ENCODE assay signal across 14 mouse cellular contexts in the genomic region with DNA sequence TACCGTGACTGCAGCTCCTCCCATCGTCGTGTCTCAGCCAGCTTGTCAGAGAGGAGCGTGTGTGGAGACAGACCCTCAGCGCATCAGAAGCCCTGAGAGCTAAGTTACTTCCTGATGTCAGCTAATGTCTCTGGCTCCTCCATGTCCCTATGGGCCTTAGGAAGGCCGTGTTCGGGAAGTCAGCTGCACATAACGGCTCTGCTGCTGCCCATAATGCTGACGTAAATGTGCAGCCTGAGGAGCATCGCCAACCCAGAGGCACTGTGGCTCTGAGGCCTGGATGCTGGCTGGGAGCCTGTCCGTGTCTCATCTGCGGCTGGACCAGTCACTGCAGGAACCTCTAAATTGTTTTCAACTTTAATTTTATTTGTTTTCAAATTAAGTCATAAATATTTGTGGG. TPM values are rescaled to one million over a fixed set of nuclear protein-coding genes. Genes with fewer than 3 reads are reported as not detected.
DNase-seq lines count a peak whose midpoint lies in the region; ATAC-seq and TF ChIP-seq lines count a peak whose summit lies in the region.
"Had no signal": no experiment of that assay in that cellular context is flagged by ENCODE, and none has a peak within 500 bp of the region (broad histone marks: within the 10 kb centered on the region; RNA-seq: fewer than 3 reads in every experiment).

No protein-coding gene starts in this region.

- H3K9ac ChIP-seq in intestine, postnatal 0 days (ENCODE audit: low read depth, low read length), result no peak overlapping the region
- no peak overlapping the region for H3K9ac ChIP-seq in intestine, embryonic 16.5 days (ENCODE audit: low read depth, low read length)

- peaks cover 32% of the 10 kb centered on the region for H3K4me1 ChIP-seq in heart, embryonic 10.5 days
- peaks cover 7% of the 10 kb centered on the region; the same call in 1 of the 2 replicates for H3K4me1 ChIP-seq in intestine, postnatal 0 days (replicated peaks; ENCODE audit: control insufficient read depth, insufficient read depth, low read length)
- H3K4me1 ChIP-seq in intestine, embryonic 16.5 days (ENCODE audit: control insufficient read depth, insufficient read depth, low read length), result peaks cover 18% of the 10 kb centered on the region

- H3K9me3 ChIP-seq in heart, embryonic 10.5 days, result no peaks in the 10 kb centered on the region
- H3K9me3 ChIP-seq in intestine, postnatal 0 days (ENCODE audit: control insufficient read depth), result no peaks in the 10 kb centered on the region
- no peaks in the 10 kb centered on the region for H3K9me3 ChIP-seq in intestine, embryonic 16.5 days (ENCODE audit: control insufficient read depth, low read length)
- H3K9me3 ChIP-seq: embryonic facial prominence, embryonic 15.5 days had no signal

- H3K4me3 ChIP-seq in heart, embryonic 10.5 days, result no peak overlapping the region
- no peak overlapping the region for H3K4me3 ChIP-seq in intestine, postnatal 0 days (ENCODE audit: low read depth, low read length)
- no peak overlapping the region for H3K4me3 ChIP-seq in intestine, embryonic 16.5 days (ENCODE audit: low read length)
- H3K4me3 ChIP-seq: embryonic facial prominence, embryonic 15.5 days had no signal

- no peak overlapping the region for H3K4me2 ChIP-seq in intestine, postnatal 0 days (replicated peaks; ENCODE audit: low read depth)
- H3K4me2 ChIP-seq in intestine, embryonic 16.5 days (ENCODE audit: low read depth, low read length), result no peak overlapping the region
- H3K4me2 ChIP-seq: embryonic facial prominence, embryonic 15.5 days had no signal

- peaks cover 9% of the 10 kb centered on the region for H3K27me3 ChIP-seq in heart, embryonic 10.5 days (ENCODE audit: insufficient read depth, poor library complexity, severe bottlenecking)
- H3K27me3 ChIP-seq in intestine, postnatal 0 days (replicated peaks; ENCODE audit: control insufficient read depth, insufficient read depth, low read length), result peaks cover 3% of the 10 kb centered on the region; the same call in 1 of the 2 replicates
- no peaks in the 10 kb centered on the region for H3K27me3 ChIP-seq in intestine, embryonic 16.5 days (replicated peaks; ENCODE audit: control insufficient read depth, insufficient read depth, low read length)

- 83% methylated on average over 12 of the region's 12 CpGs for WGBS in heart, embryonic 10.5 days
- 79% methylated on average over 12 of the region's 12 CpGs for WGBS in intestine, postnatal 0 days
- 74% methylated on average over 12 of the region's 12 CpGs for WGBS in intestine, embryonic 16.5 days

- peaks cover 55% of the 10 kb centered on the region for H3K36me3 ChIP-seq in heart, embryonic 10.5 days
- peaks cover 49% of the 10 kb centered on the region for H3K36me3 ChIP-seq in intestine, postnatal 0 days (ENCODE audit: control insufficient read depth, insufficient read depth)
- no peaks in the 10 kb centered on the region; the same call in 1 of the 2 replicates for H3K36me3 ChIP-seq in intestine, embryonic 16.5 days (ENCODE audit: control insufficient read depth, insufficient read depth, low read length)

- no peak for ATAC-seq in intestine, postnatal 0 days
- ATAC-seq in intestine, embryonic 16.5 days, result no peak

- no peak overlapping the region for H3K27ac ChIP-seq in heart, embryonic 10.5 days
- peak overlapping the region; percentile 22; the same call in 1 of the 2 replicates for H3K27ac ChIP-seq in intestine, postnatal 0 days (ENCODE audit: low read depth, low read length)
- no peak overlapping the region for H3K27ac ChIP-seq in intestine, embryonic 16.5 days (ENCODE audit: low read length)
- H3K27ac ChIP-seq: embryonic facial prominence, embryonic 15.5 days; macrophage had no signal

- no peak for TF ChIP-seq CTCF in intestine, postnatal 0 days (IDR thresholded peaks at IDR 0.05; ENCODE audit: low read depth)

- peak; percentile 93 for DNase-seq in heart, adult 11 months
- DNase-seq in heart, embryonic 10.5 days (ENCODE audit: low spot score), result no peak
- DNase-seq in retina, postnatal 1 day, result peak; percentile 19
- no peak for DNase-seq in retina, embryonic 14.5 days (ENCODE audit: low spot score)
- DNase-seq in spleen, postnatal 4 days (ENCODE audit: low spot score in 2 of 2), result no peak
- DNase-seq: adrenal gland, postnatal 25 days; cerebellum, adult 9-11 months; kidney, postnatal 36 days; spleen, adult 18-20 months; thymus, adult 18-20 months had no signal

RNA-seq across cellular contexts. Expression of gene Dctn2, which starts 2.9 kb away (rescaled TPM):
- 155 and 167 TPM in 2 replicates for polyA plus RNA-seq in heart, embryonic 10.5 days (2016; fragmentation: Nextera tagmentation; extraction: Ambion mirVana)
- 143 and 147 TPM in 2 replicates for polyA plus RNA-seq in intestine, postnatal 0 days (2015; fragmentation: Nextera tagmentation; extraction: Ambion mirVana)
- polyA plus RNA-seq in intestine, embryonic 16.5 days (2015; fragmentation: Nextera tagmentation; extraction: Ambion mirVana), result 162 and 170 TPM in 2 replicates

RNA-seq across cellular contexts. Expression of gene Kif5a, which starts 5.9 kb away (rescaled TPM):
- 0.41 and 1.4 TPM in 2 replicates for polyA plus RNA-seq in heart, embryonic 10.5 days (2016; fragmentation: Nextera tagmentation; extraction: Ambion mirVana)
- polyA plus RNA-seq in intestine, postnatal 0 days (2015; fragmentation: Nextera tagmentation; extraction: Ambion mirVana), result 2.7 and 3.7 TPM in 2 replicates
- 5.2 and 5.3 TPM in 2 replicates for polyA plus RNA-seq in intestine, embryonic 16.5 days (2015; fragmentation: Nextera tagmentation; extraction: Ambion mirVana)

RNA-seq across cellular contexts. Expression of gene Mbd6, which starts 19.8 kb away (rescaled TPM):
- 11.3 and 16.9 TPM in 2 replicates for polyA plus RNA-seq in heart, embryonic 10.5 days (2016; fragmentation: Nextera tagmentation; extraction: Ambion mirVana)
- polyA plus RNA-seq in intestine, postnatal 0 days (2015; fragmentation: Nextera tagmentation; extraction: Ambion mirVana), result 8.7 and 12.8 TPM in 2 replicates
- polyA plus RNA-seq in intestine, embryonic 16.5 days (2015; fragmentation: Nextera tagmentation; extraction: Ambion mirVana), result 9.9 and 11.1 TPM in 2 replicates

RNA-seq across cellular contexts. Expression of gene Mars, which starts 42.5 kb away (rescaled TPM):
- polyA plus RNA-seq in heart, embryonic 10.5 days (2016; fragmentation: Nextera tagmentation; extraction: Ambion mirVana), result 119 and 140 TPM in 2 replicates
- 47.2 and 50.7 TPM in 2 replicates for polyA plus RNA-seq in intestine, postnatal 0 days (2015; fragmentation: Nextera tagmentation; extraction: Ambion mirVana)
- polyA plus RNA-seq in intestine, embryonic 16.5 days (2015; fragmentation: Nextera tagmentation; extraction: Ambion mirVana), result 96.8 and 108 TPM in 2 replicates

RNA-seq across cellular contexts. Expression of gene Arhgap9, which starts 52.7 kb away (rescaled TPM):
- 0.87 and 3.1 TPM in 2 replicates for polyA plus RNA-seq in heart, embryonic 10.5 days (2016; fragmentation: Nextera tagmentation; extraction: Ambion mirVana)
- 9.5 and 12.0 TPM in 2 replicates for polyA plus RNA-seq in intestine, postnatal 0 days (2015; fragmentation: Nextera tagmentation; extraction: Ambion mirVana)
- polyA plus RNA-seq in intestine, embryonic 16.5 days (2015; fragmentation: Nextera tagmentation; extraction: Ambion mirVana), result 7.9 and 9.0 TPM in 2 replicates

Comparison
In these comparisons a context has a peak if more than half of its experiments do, and no peak if none do; other contexts are left out.
1. DNase-seq: peak in heart, adult 11 months (single experiment) and retina, postnatal 1 day (single experiment); none in heart, embryonic 10.5 days (single experiment), retina, embryonic 14.5 days (single experiment) and spleen, postnatal 4 days (0 of 2).